Mouse (Mus musculus): Measurements from ENCODE around the gene Cdkn2aip. TPM values are rescaled to one million over a fixed set of nuclear protein-coding genes. Genes with fewer than 3 reads are reported as not detected.

Cdkn2aip gene
- polyA plus RNA-seq, 2 experiments: 11.6 to 22.3 TPM

- no peak for TF ChIP-seq POLR2A (IDR thresholded peaks at IDR 0.05; ENCODE audit: borderline replicate concordance, extremely low read depth, insufficient read depth, insufficient read length)
- Histone ChIP-seq H3K4me3 (replicated peaks; ENCODE audit: low read length) (no peak overlapping the region), H3K27ac (replicated peaks; ENCODE audit: low read depth, low read length) (no peak overlapping the region), H3K9me3 (ENCODE audit: control insufficient read depth, low read length) (no peaks in the 10 kb centered on the region), H3K4me2 (replicated peaks; ENCODE audit: low read depth, low read length, severe bottlenecking) (no peak overlapping the region), H3K4me1 (ENCODE audit: control insufficient read depth, insufficient read depth, low read length) (no peaks in the 10 kb centered on the region), H3K9ac (ENCODE audit: low read depth, low read length, severe bottlenecking) (no peak overlapping the region), H3K36me3 (ENCODE audit: control insufficient read depth, insufficient read depth, low read length) (peaks cover 33% of the 10 kb centered on the region), H3K27me3 (ENCODE audit: control insufficient read depth, insufficient read depth, low read length) (no peaks in the 10 kb centered on the region)
- DNase-seq (ENCODE audit: low spot score): no peak
- ATAC-seq (ENCODE audit: low FRiP score, low read depth): no peak
- WGBS: 88% methylated on average over 8 of the region's 8 CpGs
These were observed 7.0 kb downstream of the Cdkn2aip start for GRCm38 (mm10) chr8:47706746-47707145.

- H3K4me3 ChIP-seq (replicated peaks; ENCODE audit: low read length): no peak overlapping the region
- DNase-seq (ENCODE audit: low spot score) (no peak), ATAC-seq (ENCODE audit: low FRiP score, low read depth) (no peak)
- no peak overlapping the region for H3K9ac ChIP-seq (ENCODE audit: low read depth, low read length, severe bottlenecking)
- no peak overlapping the region for H3K4me2 ChIP-seq (replicated peaks; ENCODE audit: low read depth, low read length, severe bottlenecking)
- no peaks in the 10 kb centered on the region for H3K27me3 ChIP-seq (ENCODE audit: control insufficient read depth, insufficient read depth, low read length)
- H3K4me1 ChIP-seq (ENCODE audit: control insufficient read depth, insufficient read depth, low read length): no peaks in the 10 kb centered on the region
- H3K36me3 ChIP-seq (ENCODE audit: control insufficient read depth, insufficient read depth, low read length): peaks cover 8% of the 10 kb centered on the region; the same call in 1 of the 2 replicates
- no peaks in the 10 kb centered on the region for H3K9me3 ChIP-seq (ENCODE audit: control insufficient read depth, low read length)
- no peak overlapping the region for H3K27ac ChIP-seq (replicated peaks; ENCODE audit: low read depth, low read length)
- TF ChIP-seq POLR2A (IDR thresholded peaks at IDR 0.05; ENCODE audit: borderline replicate concordance, extremely low read depth, insufficient read depth, insufficient read length): no peak
- WGBS: 50% methylated on average over 1 of the region's 1 CpGs
These were observed 11.4 kb downstream of the Cdkn2aip start for GRCm38 (mm10) chr8:47702333-47702732.

GRCm38 (mm10) chr8:47697696-47698095 lies 16.0 kb downstream of the Cdkn2aip start:
- no peak for ATAC-seq (ENCODE audit: low FRiP score, low read depth)

DNA sequence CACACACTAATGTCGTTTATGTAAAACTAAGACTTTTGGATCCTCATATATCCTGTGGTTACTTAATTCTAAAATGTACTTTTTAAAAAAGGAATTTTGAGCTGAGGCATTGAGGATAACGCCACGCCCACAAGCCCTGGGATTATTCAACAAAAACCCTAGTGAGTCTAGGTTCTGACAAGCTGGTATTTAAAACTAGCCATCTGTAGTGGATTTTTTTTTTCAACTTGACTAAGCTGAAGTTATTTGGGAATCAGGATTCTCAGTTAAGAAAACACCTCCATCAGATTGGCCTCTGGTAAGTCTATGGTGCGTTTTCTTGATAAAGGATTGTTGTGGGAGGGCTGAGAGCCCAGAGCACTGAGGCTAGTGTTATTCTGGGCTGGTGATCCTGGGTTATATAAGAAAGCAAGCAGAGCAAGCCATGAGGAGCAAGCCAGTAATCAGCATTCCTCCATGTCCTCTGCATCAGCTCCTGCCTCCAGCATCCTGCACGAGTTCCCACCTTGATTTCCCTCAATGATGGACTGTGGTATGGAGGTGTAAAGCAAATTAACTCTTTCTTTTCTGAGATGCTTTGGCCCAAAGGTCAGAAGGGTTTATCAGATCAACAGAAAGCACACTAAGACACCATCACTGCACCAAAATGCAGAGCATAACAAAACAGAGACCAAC lies 18.2 kb downstream of the Cdkn2aip start:
- DNase-seq (ENCODE audit: low spot score): no peak
- H3K9me3 ChIP-seq (ENCODE audit: control insufficient read depth, low read length): no peaks in the 10 kb centered on the region
- H3K9ac ChIP-seq (ENCODE audit: low read depth, low read length, severe bottlenecking): no peak overlapping the region
- H3K36me3 ChIP-seq (ENCODE audit: control insufficient read depth, insufficient read depth, low read length): no peaks in the 10 kb centered on the region
- no peak for ATAC-seq (ENCODE audit: low FRiP score, low read depth)
- H3K4me3 ChIP-seq (replicated peaks; ENCODE audit: low read length): no peak overlapping the region
- H3K4me1 ChIP-seq (ENCODE audit: control insufficient read depth, insufficient read depth, low read length): no peaks in the 10 kb centered on the region
- H3K4me2 ChIP-seq (replicated peaks; ENCODE audit: low read depth, low read length, severe bottlenecking): no peak overlapping the region
- 80% methylated on average over 5 of the region's 5 CpGs for WGBS
- no peaks in the 10 kb centered on the region for H3K27me3 ChIP-seq (ENCODE audit: control insufficient read depth, insufficient read depth, low read length)
- no peak overlapping the region for H3K27ac ChIP-seq (replicated peaks; ENCODE audit: low read depth, low read length)
- no peak for TF ChIP-seq POLR2A (IDR thresholded peaks at IDR 0.05; ENCODE audit: borderline replicate concordance, extremely low read depth, insufficient read depth, insufficient read length)

More at GRCm38 (mm10) chr8:47697696-47698095, 16.0 kb downstream of the Cdkn2aip start:
- H3K27me3 ChIP-seq (ENCODE audit: control insufficient read depth, insufficient read depth, low read length): no peaks in the 10 kb centered on the region
- 61% methylated on average over 1 of the region's 1 CpGs for WGBS
- DNase-seq (ENCODE audit: low spot score): no peak
- no peak overlapping the region for H3K4me2 ChIP-seq (replicated peaks; ENCODE audit: low read depth, low read length, severe bottlenecking)
- no peak overlapping the region for H3K4me3 ChIP-seq (replicated peaks; ENCODE audit: low read length)
- H3K36me3 ChIP-seq (ENCODE audit: control insufficient read depth, insufficient read depth, low read length): no peaks in the 10 kb centered on the region
- TF ChIP-seq POLR2A (IDR thresholded peaks at IDR 0.05; ENCODE audit: borderline replicate concordance, extremely low read depth, insufficient read depth, insufficient read length): no peak
- H3K4me1 ChIP-seq (ENCODE audit: control insufficient read depth, insufficient read depth, low read length): no peaks in the 10 kb centered on the region
- H3K27ac ChIP-seq (replicated peaks; ENCODE audit: low read depth, low read length): no peak overlapping the region
- H3K9ac ChIP-seq (ENCODE audit: low read depth, low read length, severe bottlenecking): no peak overlapping the region
- no peaks in the 10 kb centered on the region for H3K9me3 ChIP-seq (ENCODE audit: control insufficient read depth, low read length)

GRCm38 (mm10) chr8:47693119-47693518 lies 20.6 kb downstream of the Cdkn2aip start:
- Histone ChIP-seq H3K4me1 (ENCODE audit: control insufficient read depth, insufficient read depth, low read length) (no peaks in the 10 kb centered on the region), H3K27me3 (ENCODE audit: control insufficient read depth, insufficient read depth, low read length) (no peaks in the 10 kb centered on the region), H3K4me3 (replicated peaks; ENCODE audit: low read length) (no peak overlapping the region), H3K27ac (replicated peaks; ENCODE audit: low read depth, low read length) (no peak overlapping the region), H3K9me3 (ENCODE audit: control insufficient read depth, low read length) (no peaks in the 10 kb centered on the region), H3K36me3 (ENCODE audit: control insufficient read depth, insufficient read depth, low read length) (no peaks in the 10 kb centered on the region), H3K4me2 (replicated peaks; ENCODE audit: low read depth, low read length, severe bottlenecking) (no peak overlapping the region), H3K9ac (ENCODE audit: low read depth, low read length, severe bottlenecking) (no peak overlapping the region)
- ATAC-seq (ENCODE audit: low FRiP score, low read depth) (no peak), DNase-seq (ENCODE audit: low spot score) (peak; percentile 80)
- WGBS: 14% methylated on average over 2 of the region's 2 CpGs
- TF ChIP-seq POLR2A (IDR thresholded peaks at IDR 0.05; ENCODE audit: borderline replicate concordance, extremely low read depth, insufficient read depth, insufficient read length): no peak

Measured in limb, embryonic 14.5 days (tissue).